Mouse (Mus musculus) limb, embryonic 15.5 days (tissue): ENCODE measurements around the gene Rpap3. TPM values are rescaled to one million over a fixed set of nuclear protein-coding genes. Genes with fewer than 3 reads are reported as not detected.

Source experiments
- ATAC-seq: fragments of 200-750 bp; cut with Nextera tagmentation; 2 replicates; pipeline ENCODE4 v1.8.0; 2017; ENCODE audit warnings: low read depth, moderate TSS enrichment; ENCODE audit not compliant: insufficient number of reproducible peaks, low FRiP score, low TSS enrichment
- H3K27ac ChIP-seq: fragments of 300-500 bp; sonication (generic); 2 replicates; pipeline ENCODE4 v1.5.1; 2015; ENCODE audit warnings: moderate library complexity, mild to moderate bottlenecking, inconsistent platforms
- H3K27me3 ChIP-seq: fragments of 300-500 bp; sonication (generic); 2 replicates; pipeline ENCODE4 v1.6.1; 2015; ENCODE audit warnings: inconsistent platforms
- H3K36me3 ChIP-seq: fragments of 300-500 bp; sonication (generic); 2 replicates; pipeline ENCODE4 v1.6.1; 2015; ENCODE audit warnings: inconsistent platforms
- H3K4me1 ChIP-seq: fragments of 300-500 bp; sonication (generic); 2 replicates; pipeline ENCODE4 v1.6.1; 2015; ENCODE audit warnings: inconsistent platforms
- H3K4me2 ChIP-seq: fragments of 300-500 bp; sonication (generic); 2 replicates; pipeline ENCODE4 v1.6.1; 2015; ENCODE audit warnings: mild to moderate bottlenecking, inconsistent platforms
- H3K4me3 ChIP-seq: fragments of 300-500 bp; sonication (generic); 2 replicates; pipeline ENCODE4 v1.5.1; 2015; ENCODE audit warnings: mild to moderate bottlenecking, inconsistent platforms
- H3K9ac ChIP-seq: fragments of 300-500 bp; sonication (generic); 2 replicates; pipeline ENCODE4 v1.6.1; 2015; ENCODE audit warnings: inconsistent platforms
- H3K9me3 ChIP-seq: fragments of 300-500 bp; sonication (generic); 2 replicates; pipeline ENCODE4 v1.6.1; 2016; ENCODE audit warnings: inconsistent platforms
- WGBS: fragments of 180-500 bp; shearing (Covaris S2); methylation state at CpG from one replicate; pipeline ENCODE4 v1.1.7; 2015; 5-methylcytosine and 5-hydroxymethylcytosine counted together
- polyA plus RNA-seq: library from polyadenylated mRNA; unstranded; fragments of >200 nt; fragmentation: Nextera tagmentation; extraction: Ambion mirVana; gene quantifications from 2 replicates; pipeline ENCODE4 v1.2.1, GENCODE M21; 2015

Gene Rpap3
- polyA plus RNA-seq, 1 experiment from 2014 or later: 20.8 TPM

GRCm38 (mm10) chr15:97664981-97665668 is 40.5 kb downstream of the Rpap3 start:
- WGBS: 62% methylated on average over 16 of the region's 16 CpGs
- Histone ChIP-seq H3K9ac (no peak overlapping the region), H3K4me2 (no peak overlapping the region), H3K27me3 (no peaks in the 10 kb centered on the region), H3K4me3 (no peak overlapping the region), H3K36me3 (no peaks in the 10 kb centered on the region), H3K4me1 (peaks cover 5% of the 10 kb centered on the region; the same call in 1 of the 2 replicates), H3K9me3 (no peaks in the 10 kb centered on the region), H3K27ac (no peak overlapping the region)
- no peak for ATAC-seq

DNA sequence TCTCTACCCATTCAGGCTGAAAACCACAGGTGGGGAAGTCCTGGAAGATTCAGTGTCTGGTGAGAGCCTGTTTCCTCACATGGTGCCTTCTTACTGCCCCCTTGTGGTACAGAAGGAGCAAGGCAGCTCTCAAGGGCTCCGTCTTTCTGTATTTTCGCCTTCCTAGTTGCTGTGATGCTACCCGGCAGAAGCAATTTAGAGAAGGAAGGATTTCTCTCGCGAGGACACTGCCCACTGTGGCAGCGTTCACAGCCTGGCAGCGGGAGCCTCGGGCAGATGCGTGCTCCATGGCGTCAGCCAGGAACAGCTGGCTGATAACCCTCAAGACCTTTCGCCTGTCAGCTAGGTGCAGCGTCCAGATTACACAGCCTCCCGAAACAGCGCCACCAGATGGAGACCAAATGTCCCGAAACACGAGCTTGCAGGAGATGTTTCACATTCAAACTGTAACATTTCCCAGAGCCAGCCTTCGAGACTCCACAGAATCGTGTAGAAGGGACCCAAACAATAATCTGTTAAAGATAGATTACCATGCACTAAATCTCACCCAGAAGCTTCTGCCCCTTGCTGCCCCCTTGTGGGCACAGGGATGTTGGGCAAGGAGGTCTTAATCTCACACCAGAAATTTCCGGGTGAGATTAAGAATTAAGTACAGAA is 41.7 kb downstream of the Rpap3 start:
- 0 out of 2 replicates have a peak, but pooled peaks have one; percentile 40 for ATAC-seq
- H3K9me3 ChIP-seq: no peaks in the 10 kb centered on the region
- H3K4me3 ChIP-seq: peak overlapping the region; percentile 47
- H3K9ac ChIP-seq: no peak overlapping the region; the same call in 1 of the 2 replicates
- no peaks in the 10 kb centered on the region for H3K36me3 ChIP-seq
- 6% methylated on average over 19 of the region's 19 CpGs for WGBS
- H3K27me3 ChIP-seq: no peaks in the 10 kb centered on the region
- H3K4me2 ChIP-seq: peak overlapping the region; percentile 84
- H3K27ac ChIP-seq: no peak overlapping the region
- peaks cover 5% of the 10 kb centered on the region; the same call in 1 of the 2 replicates for H3K4me1 ChIP-seq

DNA sequence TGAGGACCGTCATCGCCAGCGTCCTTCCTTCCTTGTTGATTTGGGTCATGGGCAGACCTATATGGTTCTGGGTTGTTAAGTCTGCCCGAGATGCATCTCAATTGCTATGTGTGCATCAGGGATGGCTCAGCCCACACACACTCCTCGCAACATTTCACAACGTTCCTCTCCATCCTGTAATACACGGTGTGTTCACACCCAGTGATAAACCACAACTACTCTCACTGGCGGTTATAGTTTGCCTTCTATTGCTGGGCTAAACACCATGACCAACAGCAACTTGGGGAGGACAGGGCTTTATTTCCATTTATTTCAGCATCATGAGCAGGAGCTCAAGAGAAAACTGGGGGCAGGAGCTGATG is 46.9 kb downstream of the Rpap3 start:
- Histone ChIP-seq H3K9ac (no peak overlapping the region), H3K4me1 (peaks cover 2% of the 10 kb centered on the region; the same call in 1 of the 2 replicates), H3K27me3 (no peaks in the 10 kb centered on the region), H3K36me3 (no peaks in the 10 kb centered on the region), H3K4me2 (no peak overlapping the region), H3K9me3 (no peaks in the 10 kb centered on the region), H3K27ac (no peak overlapping the region), H3K4me3 (no peak overlapping the region)
- 88% methylated on average over 8 of the region's 8 CpGs for WGBS
- ATAC-seq: no peak

- H3K4me2 ChIP-seq: no peak overlapping the region
- WGBS: 76% methylated on average over 26 of the region's 26 CpGs
Observed at GRCm38 (mm10) chr15:97657856-97658754, 47.5 kb downstream of the Rpap3 start.

GRCm38 (mm10) chr15:97657420-97657819 is 48.2 kb downstream of the Rpap3 start:
- no peak overlapping the region for H3K27ac ChIP-seq
- no peak overlapping the region for H3K4me2 ChIP-seq
- no peaks in the 10 kb centered on the region for H3K27me3 ChIP-seq
- H3K4me3 ChIP-seq: no peak overlapping the region
- no peaks in the 10 kb centered on the region for H3K9me3 ChIP-seq
- 94% methylated on average over 14 of the region's 14 CpGs for WGBS
- H3K4me1 ChIP-seq: no peaks in the 10 kb centered on the region
- no peak for ATAC-seq
- H3K36me3 ChIP-seq: no peaks in the 10 kb centered on the region
- no peak overlapping the region for H3K9ac ChIP-seq

More at GRCm38 (mm10) chr15:97657856-97658754, 47.5 kb downstream of the Rpap3 start:
- H3K4me1 ChIP-seq: no peaks in the 10 kb centered on the region
- H3K9ac ChIP-seq: no peak overlapping the region
- H3K4me3 ChIP-seq: no peak overlapping the region
- H3K9me3 ChIP-seq: no peaks in the 10 kb centered on the region
- no peak overlapping the region for H3K27ac ChIP-seq
- no peaks in the 10 kb centered on the region for H3K27me3 ChIP-seq
- no peak for ATAC-seq
- H3K36me3 ChIP-seq: no peaks in the 10 kb centered on the region

DNA sequence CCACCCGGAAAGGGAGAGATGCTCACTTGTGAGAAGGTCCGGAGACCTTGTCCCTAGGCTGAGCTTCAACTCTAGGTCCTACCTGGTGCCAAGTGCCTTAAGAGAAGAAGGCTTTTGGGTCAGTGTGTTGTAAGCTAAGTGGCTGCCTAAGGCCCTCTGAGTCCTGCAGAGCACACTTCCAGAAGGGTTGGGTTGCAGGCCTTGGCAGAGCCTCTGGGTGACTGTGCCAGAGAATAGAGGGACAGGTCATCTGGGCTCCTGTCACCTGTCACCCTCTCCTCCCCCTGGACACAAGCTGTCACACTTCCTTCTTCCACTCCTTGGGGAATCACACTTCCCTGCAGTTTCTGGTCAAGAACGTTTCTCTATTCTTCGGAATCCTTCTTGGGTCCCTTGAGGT is 55.9 kb downstream of the Rpap3 start:
- Histone ChIP-seq H3K27me3 (no peaks in the 10 kb centered on the region), H3K27ac (no peak overlapping the region), H3K4me2 (no peak overlapping the region), H3K4me3 (no peak overlapping the region), H3K36me3 (no peaks in the 10 kb centered on the region), H3K9me3 (no peaks in the 10 kb centered on the region), H3K9ac (no peak overlapping the region), H3K4me1 (no peaks in the 10 kb centered on the region)
- 81% methylated on average over 4 of the region's 4 CpGs for WGBS
- no peak for ATAC-seq

GRCm38 (mm10) chr15:97648176-97648575 is 57.4 kb downstream of the Rpap3 start:
- Histone ChIP-seq H3K9ac (no peak overlapping the region), H3K27me3 (no peaks in the 10 kb centered on the region), H3K4me3 (no peak overlapping the region), H3K27ac (no peak overlapping the region), H3K36me3 (no peaks in the 10 kb centered on the region), H3K9me3 (no peaks in the 10 kb centered on the region), H3K4me2 (no peak overlapping the region), H3K4me1 (no peaks in the 10 kb centered on the region)
- ATAC-seq: no peak
- 84% methylated on average over 18 of the region's 18 CpGs for WGBS

DNA sequence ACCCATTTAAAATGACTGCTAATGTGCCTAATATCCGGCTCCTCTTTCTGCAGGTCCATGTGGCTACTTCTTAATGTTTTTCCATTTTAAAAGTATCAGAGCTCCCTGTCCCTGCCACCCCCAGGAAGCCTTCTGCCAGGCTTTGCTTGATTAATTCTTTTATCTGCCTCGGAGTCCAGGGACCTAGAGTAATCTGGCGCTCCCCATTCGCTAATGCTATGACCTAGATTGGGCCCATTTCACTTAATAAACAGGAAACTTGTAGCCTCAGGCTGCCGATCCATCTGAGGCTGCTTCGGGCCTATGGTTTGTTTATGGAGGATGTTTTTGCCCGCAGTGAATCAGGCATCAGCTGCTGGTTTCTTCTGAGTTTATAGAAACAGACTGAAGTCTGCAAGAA is 59.2 kb downstream of the Rpap3 start:
- Histone ChIP-seq H3K27ac (no peak overlapping the region), H3K36me3 (no peaks in the 10 kb centered on the region)
- 60% methylated on average over 7 of the region's 7 CpGs for WGBS

GRCm38 (mm10) chr15:97643986-97644385 is 61.6 kb downstream of the Rpap3 start:
- Histone ChIP-seq H3K27me3 (no peaks in the 10 kb centered on the region), H3K4me2 (no peak overlapping the region), H3K9me3 (no peaks in the 10 kb centered on the region; the same call in 1 of the 2 replicates), H3K4me1 (no peaks in the 10 kb centered on the region), H3K36me3 (no peaks in the 10 kb centered on the region), H3K27ac (no peak overlapping the region), H3K4me3 (no peak overlapping the region), H3K9ac (no peak overlapping the region)
- WGBS: 82% methylated on average over 4 of the region's 4 CpGs
- ATAC-seq: no peak

More for the DNA sequence above, 59.2 kb downstream of the Rpap3 start:
- Histone ChIP-seq H3K4me1 (no peaks in the 10 kb centered on the region), H3K4me3 (no peak overlapping the region), H3K9me3 (no peaks in the 10 kb centered on the region), H3K27me3 (no peaks in the 10 kb centered on the region), H3K9ac (no peak overlapping the region), H3K4me2 (no peak overlapping the region)
- ATAC-seq: no peak
